Mouse (Mus musculus) heart, embryonic 11.5 days (tissue): ENCODE results near the gene Gipr. TPM values are rescaled to one million over a fixed set of nuclear protein-coding genes. Genes with fewer than 3 reads are reported as not detected.

ENCODE experiments used
- ATAC-seq: fragments of 200-750 bp; cut with Nextera tagmentation; replicated peaks from 2 replicates; pipeline ENCODE4 v1.8.0; 2017; ENCODE audit warnings: moderate library complexity; ENCODE audit not compliant: insufficient number of reproducible peaks, low FRiP score, low TSS enrichment
- H3K27ac ChIP-seq: fragments of 300-500 bp; sonication (generic); 2 replicates; pipeline ENCODE4 v1.5.1; 2014; ENCODE audit warnings: mild to moderate bottlenecking, low read depth, low read length
- H3K27me3 ChIP-seq: fragments of 300-500 bp; sonication (generic); 2 replicates; pipeline ENCODE4 v1.6.1; 2014; ENCODE audit warnings: mild to moderate bottlenecking, low read length, mixed read lengths; ENCODE audit not compliant: control insufficient read depth, insufficient read depth
- H3K36me3 ChIP-seq: fragments of 300-500 bp; sonication (generic); 2 replicates; pipeline ENCODE4 v1.6.1; 2014; ENCODE audit warnings: mild to moderate bottlenecking, low read length, moderate library complexity, mixed read lengths; ENCODE audit not compliant: control insufficient read depth, insufficient read depth
- H3K4me1 ChIP-seq: fragments of 300-500 bp; sonication (generic); 2 replicates; pipeline ENCODE4 v1.6.1; 2014; ENCODE audit warnings: low read length; ENCODE audit not compliant: control insufficient read depth, insufficient read depth
- H3K4me2 ChIP-seq: fragments of 300-500 bp; sonication (generic); 2 replicates; pipeline ENCODE4 v1.6.1; 2014; ENCODE audit warnings: mild to moderate bottlenecking, moderate library complexity
- H3K4me3 ChIP-seq: fragments of 300-500 bp; sonication (generic); 2 replicates; pipeline ENCODE4 v1.5.1; 2014; ENCODE audit warnings: low read depth, low read length
- H3K9ac ChIP-seq: fragments of 300-500 bp; sonication (generic); 2 replicates; pipeline ENCODE4 v1.6.1; 2014; ENCODE audit warnings: mild to moderate bottlenecking, low read depth, low read length, moderate library complexity
- H3K9me3 ChIP-seq: fragments of 300-500 bp; sonication (generic); replicated peaks from 2 replicates; pipeline ENCODE4 v1.6.1; 2016; ENCODE audit warnings: low read length; ENCODE audit not compliant: control insufficient read depth
- WGBS: fragments of 180-500 bp; shearing (Covaris S2); extraction: QIAGEN DNeasy Blood & Tissue Kit; methylation state at CpG from one replicate; pipeline ENCODE4 v1.1.7; 2014; ENCODE audit not compliant: insufficient replicate concordance; 5-methylcytosine and 5-hydroxymethylcytosine counted together
- polyA plus RNA-seq: library from polyadenylated mRNA; unstranded; fragments of >200 nt; fragmentation: Nextera tagmentation; extraction: Ambion mirVana; gene quantifications from 2 replicates; pipeline ENCODE4 v1.2.1, GENCODE M21; 2014

The Gipr gene
- polyA plus RNA-seq, 1 experiment from 2014 or later, result 10.8 TPM

GRCm38 (mm10) chr7:19163752-19164151 is 2.2 kb downstream of the Gipr start:
- Histone ChIP-seq H3K27me3 (peaks cover 14% of the 10 kb centered on the region), H3K4me2 (peak overlapping the region; percentile 56), H3K27ac (no peak overlapping the region), H3K36me3 (no peaks in the 10 kb centered on the region), H3K9ac (no peak overlapping the region), H3K4me1 (peaks cover 39% of the 10 kb centered on the region), H3K4me3 (no peak overlapping the region), H3K9me3 (no peaks in the 10 kb centered on the region)
- WGBS, result 24% methylated on average over 12 of the region's 12 CpGs
- no peak for ATAC-seq

GRCm38 (mm10) chr7:19162928-19163327 is 3.0 kb downstream of the Gipr start:
- H3K9me3 ChIP-seq, result no peaks in the 10 kb centered on the region
- peaks cover 33% of the 10 kb centered on the region for H3K4me1 ChIP-seq
- H3K9ac ChIP-seq, result no peak overlapping the region
- H3K27ac ChIP-seq, result no peak overlapping the region
- no peak overlapping the region for H3K4me2 ChIP-seq
- ATAC-seq, result no peak
- H3K27me3 ChIP-seq, result peaks cover 17% of the 10 kb centered on the region
- 72% methylated on average over 7 of the region's 7 CpGs for WGBS
- no peak overlapping the region for H3K4me3 ChIP-seq
- no peaks in the 10 kb centered on the region for H3K36me3 ChIP-seq

GRCm38 (mm10) chr7:19160115-19160514 is 5.8 kb downstream of the Gipr start:
- no peaks in the 10 kb centered on the region for H3K9me3 ChIP-seq
- peak overlapping the region; percentile 36 for H3K4me3 ChIP-seq
- under 1% methylated on average over 20 of the region's 20 CpGs for WGBS
- no peak overlapping the region for H3K27ac ChIP-seq
- peak overlapping the region; percentile 39; the same call in 1 of the 2 replicates for H3K9ac ChIP-seq
- no peaks in the 10 kb centered on the region for H3K36me3 ChIP-seq
- peak; percentile 64 for ATAC-seq
- H3K4me1 ChIP-seq, result peaks cover 27% of the 10 kb centered on the region
- peak overlapping the region; percentile 75 for H3K4me2 ChIP-seq
- H3K27me3 ChIP-seq, result peaks cover 17% of the 10 kb centered on the region

GRCm38 (mm10) chr7:19159411-19159810 is 6.5 kb downstream of the Gipr start:
- no peak overlapping the region for H3K27ac ChIP-seq

GRCm38 (mm10) chr7:19158601-19159000 is 7.3 kb downstream of the Gipr start:
- H3K9me3 ChIP-seq, result no peaks in the 10 kb centered on the region
- no peak overlapping the region for H3K27ac ChIP-seq
- H3K27me3 ChIP-seq, result peaks cover 17% of the 10 kb centered on the region
- peaks cover 4% of the 10 kb centered on the region; the same call in 1 of the 2 replicates for H3K36me3 ChIP-seq
- H3K9ac ChIP-seq, result no peak overlapping the region
- H3K4me3 ChIP-seq, result no peak overlapping the region
- no peak for ATAC-seq
- H3K4me1 ChIP-seq, result peaks cover 13% of the 10 kb centered on the region
- no peak overlapping the region for H3K4me2 ChIP-seq
- WGBS, result 65% methylated on average over 11 of the region's 11 CpGs

More at GRCm38 (mm10) chr7:19159411-19159810, 6.5 kb downstream of the Gipr start:
- WGBS, result 11% methylated on average over 18 of the region's 18 CpGs
- peak overlapping the region; percentile 75 for H3K4me2 ChIP-seq
- no peak overlapping the region for H3K9ac ChIP-seq
- no peaks in the 10 kb centered on the region for H3K36me3 ChIP-seq
- peaks cover 17% of the 10 kb centered on the region for H3K27me3 ChIP-seq
- H3K4me3 ChIP-seq, result peak overlapping the region; percentile 36
- H3K4me1 ChIP-seq, result peaks cover 20% of the 10 kb centered on the region
- ATAC-seq, result no peak
- no peaks in the 10 kb centered on the region for H3K9me3 ChIP-seq

- Histone ChIP-seq H3K27me3 (peaks cover 12% of the 10 kb centered on the region), H3K4me3 (no peak overlapping the region), H3K4me2 (peak overlapping the region; percentile 51), H3K36me3 (peaks cover 13% of the 10 kb centered on the region), H3K27ac (no peak overlapping the region), H3K9me3 (no peaks in the 10 kb centered on the region), H3K9ac (no peak overlapping the region), H3K4me1 (peaks cover 12% of the 10 kb centered on the region)
- 6% methylated on average over 30 of the region's 30 CpGs for whole genome bisulfite sequencing
- peak; percentile 49; the same call in 1 of the 2 replicates for ATAC-seq
Observed at GRCm38 (mm10) chr7:19157160-19157800, 8.6 kb downstream of the Gipr start.

- peaks cover 12% of the 10 kb centered on the region for H3K4me1 ChIP-seq
- H3K27ac ChIP-seq, result no peak overlapping the region
- no peaks in the 10 kb centered on the region for H3K9me3 ChIP-seq
- H3K9ac ChIP-seq, result no peak overlapping the region
- H3K27me3 ChIP-seq, result peaks cover 11% of the 10 kb centered on the region
- ATAC-seq, result no peak
- H3K4me3 ChIP-seq, result no peak overlapping the region
- WGBS, result 57% methylated on average over 13 of the region's 13 CpGs
- no peak overlapping the region for H3K4me2 ChIP-seq
- peaks cover 20% of the 10 kb centered on the region for H3K36me3 ChIP-seq
Observed at GRCm38 (mm10) chr7:19155825-19156475, 10.0 kb downstream of the Gipr start.

GRCm38 (mm10) chr7:19154796-19155195 is 11.1 kb downstream of the Gipr start:
- peaks cover 15% of the 10 kb centered on the region for H3K4me1 ChIP-seq
- no peak overlapping the region for H3K4me2 ChIP-seq
- H3K9ac ChIP-seq, result no peak overlapping the region
- peaks cover 20% of the 10 kb centered on the region for H3K36me3 ChIP-seq
- H3K27me3 ChIP-seq, result peaks cover 11% of the 10 kb centered on the region
- no peaks in the 10 kb centered on the region for H3K9me3 ChIP-seq
- 81% methylated on average over 8 of the region's 8 CpGs for WGBS
- no peak overlapping the region for H3K27ac ChIP-seq
- ATAC-seq, result no peak
- no peak overlapping the region for H3K4me3 ChIP-seq
